Mouse (Mus musculus) subcutaneous adipose tissue, adult 2 months (tissue): ENCODE results near the gene 1700012P22Rik. TPM values are rescaled to one million over a fixed set of nuclear protein-coding genes. Genes with fewer than 3 reads are reported as not detected.

Source experiments
- polyA plus RNA-seq: library from polyadenylated mRNA; depleted of rRNA; stranded (reverse); fragments of >200 nt; gene quantifications from 2 replicates; pipeline ENCODE4 v1.2.3, GENCODE M21; 2012; ENCODE audit warnings: low replicate concordance; rRNA removed

The 1700012P22Rik gene
- not detected in 2 replicates for polyA plus RNA-seq

DNA sequence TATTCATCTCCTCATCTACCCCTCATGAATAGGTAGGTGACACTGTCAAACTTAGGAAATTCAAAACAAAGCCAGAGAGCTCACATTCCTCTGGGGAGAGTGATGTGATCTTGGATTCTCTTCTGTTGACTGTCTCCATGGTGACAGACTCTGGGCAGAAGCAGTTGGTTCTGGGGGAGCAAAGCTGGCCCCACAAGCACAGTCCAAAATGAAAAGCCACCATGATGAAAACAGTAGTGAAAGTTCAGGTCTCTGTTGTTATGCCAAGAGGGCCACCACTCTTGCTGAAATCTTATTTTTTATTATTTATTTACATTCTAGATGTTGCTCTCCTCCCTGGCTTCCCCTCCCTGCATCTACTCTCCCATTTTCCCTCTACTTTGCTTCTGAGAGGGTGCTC is at the start of gene 1700012P22Rik:
TSS of gene 1700012P22Rik (minus strand) at position 101 of the 400 bp plus-strand sequence.

DNA sequence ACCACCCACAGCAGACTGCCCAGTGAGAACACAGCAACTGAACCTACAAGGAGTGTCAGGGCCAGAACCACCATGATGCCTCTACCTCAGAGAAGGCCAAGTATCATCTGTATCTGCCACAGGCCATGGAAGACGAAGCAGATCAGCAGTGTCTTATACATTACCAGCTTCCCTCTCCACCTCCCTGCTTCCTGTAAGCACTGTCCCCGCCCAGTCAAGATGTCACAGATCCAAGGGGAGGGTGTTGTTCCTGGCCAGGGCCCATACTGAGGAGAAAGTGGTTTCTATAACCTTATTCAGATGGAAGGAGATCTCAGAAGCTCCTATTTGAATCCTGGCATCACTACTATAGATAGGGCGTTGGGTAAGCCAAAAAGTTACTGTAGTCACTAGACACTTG is 25.1 kb upstream of the 1700012P22Rik start, which contains the start of gene Aadacl3:
TSS of gene Aadacl3 (minus strand) at position 101 of the 400 bp plus-strand sequence.

DNA sequence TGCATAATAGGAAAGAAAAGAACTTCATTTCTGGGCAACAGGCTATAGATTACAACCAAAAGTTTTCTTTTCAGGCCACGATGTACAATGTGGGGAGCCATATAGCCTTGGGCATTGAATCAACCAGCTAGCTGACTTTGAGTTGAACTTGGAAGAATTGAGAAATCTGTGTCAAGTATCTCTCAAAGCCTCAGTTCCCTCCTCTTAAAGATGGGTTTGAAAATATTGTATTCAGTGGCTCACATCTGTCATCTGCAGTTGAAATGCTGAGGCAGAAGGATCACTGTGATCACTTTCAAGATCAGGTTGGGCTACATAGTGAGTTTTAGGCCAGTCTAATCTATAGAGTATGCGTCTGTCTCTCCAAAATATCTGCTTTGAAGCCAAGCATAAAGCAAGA is 14.6 kb upstream of the 1700012P22Rik start, which contains the start of gene Gm9944:
TSS of gene Gm9944 (minus strand) at position 101 of the 400 bp plus-strand sequence.

GRCm38 (mm10) chr4:144408290-144408689 is 30.3 kb downstream of the 1700012P22Rik start, which contains the start of gene Pramef12:
Gene Pramef12, minus strand, starts transcription at chr4:144408464.

DNA sequence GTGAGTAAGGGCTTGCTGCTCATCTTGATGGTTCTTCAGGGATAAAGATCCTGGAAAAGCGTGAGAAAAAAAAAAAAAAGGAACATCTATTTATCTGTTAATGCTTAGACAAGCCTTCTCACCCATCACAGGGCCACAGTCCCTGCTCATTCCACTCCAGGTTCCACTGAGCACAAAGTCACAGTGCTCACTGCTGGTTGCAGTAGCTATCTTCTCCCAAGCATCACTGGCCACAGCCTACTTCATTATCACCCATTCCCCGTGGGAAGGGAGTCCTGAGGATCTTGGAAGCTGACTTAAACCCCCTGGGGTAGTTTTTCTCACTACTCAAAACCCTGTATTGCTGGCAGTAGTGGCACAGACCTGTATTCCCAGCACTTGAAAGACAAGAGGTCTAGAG is 60.7 kb downstream of the 1700012P22Rik start, which contains the start of gene Pramef20:
TSS of gene Pramef20 (minus strand) at position 23 of the 400 bp plus-strand sequence.

Other genes with a start within 250 kb of the 1700012P22Rik start
- gene Oog2, start 248.1 kb downstream of the 1700012P22Rik start, polyA plus RNA-seq = not detected in 2 replicates
- gene C87977, start 225.5 kb downstream of the 1700012P22Rik start, polyA plus RNA-seq = not detected in 2 replicates
- not detected in 2 replicates for gene Pramel5, start 158.3 kb downstream of the 1700012P22Rik start, polyA plus RNA-seq
- not detected in 2 replicates for gene Gm13128, start 108.5 kb downstream of the 1700012P22Rik start, polyA plus RNA-seq
- gene Gm13119, start 80.8 kb downstream of the 1700012P22Rik start, polyA plus RNA-seq = not detected in 2 replicates
- not detected in 2 replicates for gene Pramef20, start 60.8 kb downstream of the 1700012P22Rik start, polyA plus RNA-seq
- 0.09 and 0.23 TPM in 2 replicates for gene Pramef12, start 30.3 kb downstream of the 1700012P22Rik start, polyA plus RNA-seq
- not detected in 2 replicates for gene Gm9944, start 14.5 kb upstream of the 1700012P22Rik start, polyA plus RNA-seq
- not detected in 2 replicates for gene Aadacl3, start 25.0 kb upstream of the 1700012P22Rik start, polyA plus RNA-seq
- not detected in 2 replicates for gene 9430007A20Rik, start 81.0 kb upstream of the 1700012P22Rik start, polyA plus RNA-seq
- not detected in 2 replicates for gene Gm13124, start 126.4 kb upstream of the 1700012P22Rik start, polyA plus RNA-seq
- gene Aadacl4, start 174.9 kb upstream of the 1700012P22Rik start, polyA plus RNA-seq = not detected in 2 replicates
- not detected in 2 replicates for gene Gm436, start 247.6 kb upstream of the 1700012P22Rik start, polyA plus RNA-seq